ENCODE assay signal across 9 mouse cellular contexts in the genomic region with DNA sequence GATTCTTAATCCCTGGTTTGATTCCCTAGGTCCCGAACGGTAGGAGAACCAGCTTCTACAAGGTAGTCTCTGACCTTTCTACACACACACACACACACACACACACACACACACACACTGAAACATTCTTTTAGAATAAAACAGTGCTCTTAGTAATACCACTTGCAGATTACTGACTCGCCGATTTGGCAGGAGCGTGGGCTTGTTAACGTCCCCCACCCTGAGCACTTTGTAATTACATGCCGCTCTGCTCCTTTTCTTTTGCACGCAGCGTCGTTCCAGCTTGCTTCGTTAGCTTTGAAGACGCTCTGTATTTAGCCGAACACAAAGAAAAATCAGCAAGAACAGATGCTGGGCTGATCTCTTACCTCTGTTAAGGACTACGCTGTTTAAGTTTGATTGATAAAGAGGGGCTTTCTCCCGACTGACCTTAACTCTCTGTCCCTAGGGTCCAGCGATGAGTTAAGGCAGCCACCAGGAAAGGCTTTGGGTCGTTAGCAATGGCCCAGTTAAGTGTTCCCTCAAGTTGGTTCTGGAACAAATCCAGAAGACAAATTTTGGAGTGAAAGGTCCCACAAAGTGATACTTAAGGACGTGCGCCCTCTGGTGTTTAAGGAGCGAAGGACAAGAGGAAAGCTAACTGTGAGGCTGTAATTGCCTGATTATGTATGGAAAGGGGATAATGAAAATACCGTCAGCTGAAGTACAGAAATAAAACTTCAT. TPM values are rescaled to one million over a fixed set of nuclear protein-coding genes. Genes with fewer than 3 reads are reported as not detected.
DNase-seq lines count a peak whose midpoint lies in the region; ATAC-seq and TF ChIP-seq lines count a peak whose summit lies in the region.
"Had no signal": no experiment of that assay in that cellular context is flagged by ENCODE, and none has a peak within 500 bp of the region (broad histone marks: within the 10 kb centered on the region; RNA-seq: fewer than 3 reads in every experiment).

No protein-coding gene starts in this region.

- H3K27me3 ChIP-seq in forebrain, embryonic 14.5 days (replicated peaks; ENCODE audit: control insufficient read depth, insufficient read depth, low read length): no peaks in the 10 kb centered on the region
- H3K27me3 ChIP-seq in liver, postnatal 0 days (ENCODE audit: insufficient read depth, low read length): no peaks in the 10 kb centered on the region
- H3K27me3 ChIP-seq in neural tube, embryonic 15.5 days (replicated peaks): no peaks in the 10 kb centered on the region
- H3K27me3 ChIP-seq: megakaryocyte, embryonic 14.5 days had no signal

- no peaks in the 10 kb centered on the region for H3K9me3 ChIP-seq in forebrain, embryonic 14.5 days (replicated peaks; ENCODE audit: control insufficient read depth, low read length)
- no peaks in the 10 kb centered on the region for H3K9me3 ChIP-seq in liver, postnatal 0 days (ENCODE audit: low read length)
- H3K9me3 ChIP-seq in neural tube, embryonic 15.5 days (replicated peaks): no peaks in the 10 kb centered on the region
- H3K9me3 ChIP-seq: megakaryocyte, embryonic 14.5 days had no signal

- no peaks in the 10 kb centered on the region for H3K4me1 ChIP-seq in forebrain, embryonic 14.5 days (ENCODE audit: control insufficient read depth, insufficient read depth, low read length)
- H3K4me1 ChIP-seq in liver, postnatal 0 days (ENCODE audit: insufficient read depth): no peaks in the 10 kb centered on the region
- peaks cover 5% of the 10 kb centered on the region for H3K4me1 ChIP-seq in neural tube, embryonic 15.5 days

- peak overlapping the region; percentile 37; the same call in 1 of the 2 replicates for H3K9ac ChIP-seq in forebrain, embryonic 14.5 days (ENCODE audit: low read length)
- no peak overlapping the region for H3K9ac ChIP-seq in liver, postnatal 0 days (replicated peaks)
- peak overlapping the region; percentile 45 for H3K9ac ChIP-seq in neural tube, embryonic 15.5 days (replicated peaks)

- DNase-seq in ES-CJ7 (ENCODE audit: low read depth, low spot score): peak; percentile 84
- peak; percentile 58 for DNase-seq in c-Kit-positive CD71-negative TER-119-negative erythroid progenitor cells, embryonic 14.5 days (ENCODE audit: low read depth)
- peak; percentile 98 for DNase-seq in forebrain, embryonic 14.5 days (ENCODE audit: low spot score)
- DNase-seq in heart, postnatal 25 days (ENCODE audit: low spot score): peak; percentile 14
- peak; percentile 51 for DNase-seq in large intestine, adult 2 months (ENCODE audit: low read depth, low spot score)
- peak; percentile 70 for DNase-seq in liver, postnatal 0 days
- DNase-seq in thymus, postnatal 0 days (ENCODE audit: low spot score): peak; percentile 66

- 2% methylated on average over 21 of the region's 21 CpGs for WGBS in forebrain, embryonic 14.5 days
- 31% methylated on average over 21 of the region's 21 CpGs for WGBS in large intestine, adult 2 months
- 44% methylated on average over 21 of the region's 21 CpGs for WGBS in liver, postnatal 0 days (ENCODE audit: insufficient replicate concordance)
- WGBS in neural tube, embryonic 15.5 days: 15% methylated on average over 21 of the region's 21 CpGs

- TF ChIP-seq CTCF in liver, postnatal 0 days (IDR thresholded peaks at IDR 0.05; ENCODE audit: low read depth): peak; percentile 84

- intact Hi-C loops in heart, postnatal 25 days (cut with DNase I): loop anchor here (1.0 kb wide), 1 partner anchor 159 kb away; no protein-coding TSS in a partner anchor

- peak overlapping the region; percentile 78; the same call in 1 of the 2 replicates for H3K27ac ChIP-seq in forebrain, embryonic 14.5 days (ENCODE audit: low read depth, low read length)
- H3K27ac ChIP-seq in liver, postnatal 0 days (ENCODE audit: low read depth): no peak overlapping the region
- H3K27ac ChIP-seq in neural tube, embryonic 15.5 days (replicated peaks): peak overlapping the region; percentile 61

- peak; percentile 90 for ATAC-seq in forebrain, embryonic 14.5 days
- ATAC-seq in liver, postnatal 0 days: no peak
- peak; percentile 90 for ATAC-seq in neural tube, embryonic 15.5 days (ENCODE audit: low FRiP score)

- no peak for TF ChIP-seq EP300 in liver, postnatal 0 days (IDR thresholded peaks at IDR 0.05; ENCODE audit: low read depth)

- H3K36me3 ChIP-seq in forebrain, embryonic 14.5 days (ENCODE audit: control insufficient read depth, insufficient read depth, low read length): no peaks in the 10 kb centered on the region
- H3K36me3 ChIP-seq in liver, postnatal 0 days (replicated peaks; ENCODE audit: insufficient read depth, low read length): no peaks in the 10 kb centered on the region
- H3K36me3 ChIP-seq in neural tube, embryonic 15.5 days: no peaks in the 10 kb centered on the region

- H3K4me2 ChIP-seq in forebrain, embryonic 14.5 days (ENCODE audit: low read length): peak overlapping the region; percentile 58
- H3K4me2 ChIP-seq in liver, postnatal 0 days (ENCODE audit: low read depth, low read length): peak overlapping the region; percentile 49; the same call in 1 of the 2 replicates
- peak overlapping the region; percentile 76 for H3K4me2 ChIP-seq in neural tube, embryonic 15.5 days

- peak overlapping the region; percentile 19 for H3K4me3 ChIP-seq in forebrain, embryonic 14.5 days (ENCODE audit: low read depth, low read length)
- no peak overlapping the region for H3K4me3 ChIP-seq in liver, postnatal 0 days (ENCODE audit: low read depth, low read length)
- H3K4me3 ChIP-seq in neural tube, embryonic 15.5 days (replicated peaks): peak overlapping the region; percentile 41
- H3K4me3 ChIP-seq: megakaryocyte, embryonic 14.5 days had no signal

RNA-seq across cellular contexts. Expression of a gene that starts 26.1 kb away (rescaled TPM):
- 92.4 and 112 TPM in 2 replicates for polyA plus RNA-seq in forebrain, embryonic 14.5 days (2014; fragmentation: Nextera tagmentation; extraction: Ambion mirVana)
- 10 to 100 TPM; 13.8 to 14.2 TPM for total RNA-seq in heart, postnatal 25 days (2021)
- 21.8 and 22.4 TPM in 2 replicates for polyA plus RNA-seq in large intestine, adult 2 months (2012; rRNA removed)
- polyA plus RNA-seq in liver, postnatal 0 days (2015; fragmentation: Nextera tagmentation; extraction: Ambion mirVana): 37.7 and 38.3 TPM in 2 replicates
- polyA plus RNA-seq in neural tube, embryonic 15.5 days (2015; fragmentation: Nextera tagmentation; extraction: Ambion mirVana): 63.5 and 64.6 TPM in 2 replicates
- polyA plus RNA-seq in thymus, postnatal 0 days (2015; fragmentation: Nextera tagmentation; extraction: Ambion mirVana): 118 and 121 TPM in 2 replicates

RNA-seq across cellular contexts. Expression of a gene that starts 49.7 kb away (rescaled TPM):
- 12.7 and 12.8 TPM in 2 replicates for polyA plus RNA-seq in forebrain, embryonic 14.5 days (2014; fragmentation: Nextera tagmentation; extraction: Ambion mirVana)
- 10 to 100 TPM; 57.9 to 61.6 TPM for total RNA-seq in heart, postnatal 25 days (2021)
- polyA plus RNA-seq in large intestine, adult 2 months (2012; rRNA removed): 4.0 and 7.9 TPM in 2 replicates
- 2.7 TPM in 2 replicates for polyA plus RNA-seq in liver, postnatal 0 days (2015; fragmentation: Nextera tagmentation; extraction: Ambion mirVana)
- polyA plus RNA-seq in neural tube, embryonic 15.5 days (2015; fragmentation: Nextera tagmentation; extraction: Ambion mirVana): 8.1 and 10.7 TPM in 2 replicates
- 3.4 and 3.6 TPM in 2 replicates for polyA plus RNA-seq in thymus, postnatal 0 days (2015; fragmentation: Nextera tagmentation; extraction: Ambion mirVana)

Comparison
In these comparisons a context has a peak if more than half of its experiments do, and no peak if none do; other contexts are left out.
1. DNase-seq: peak in every context shown above with its lines; median percentile 98 in forebrain, embryonic 14.5 days; 84 in ES-CJ7; 70 in liver, postnatal 0 days; 66 in thymus, postnatal 0 days; 58 in c-Kit-positive CD71-negative TER-119-negative erythroid progenitor cells, embryonic 14.5 days; 51 in large intestine, adult 2 months; 14 in heart, postnatal 25 days.